Mouse (Mus musculus): ENCODE results near the gene Emc9.
A peak's percentile ranks its signal among the peaks of the same experiment; 100 is the strongest.

Gene Emc9

GRCm38 (mm10) chr14:55603271-55603632 is 18.1 kb upstream of the Emc9 start, which contains the start of gene Irf9:
Gene Irf9 (plus strand): TSS chr14:55603571.
- peaks cover 20% of the 10 kb centered on the region for H3K36me3 ChIP-seq (ENCODE audit: control insufficient read depth, insufficient read depth, low read length, poor library complexity, severe bottlenecking)
- no peaks in the 10 kb centered on the region for H3K27me3 ChIP-seq (ENCODE audit: control insufficient read depth, insufficient read depth, low read length, poor library complexity, severe bottlenecking)
- no peak for DNase-seq (ENCODE audit: low read depth, low spot score)

GRCm38 (mm10) chr14:55598521-55599390 is 13.7 kb upstream of the Emc9 start:
- Histone ChIP-seq H3K36me3 (ENCODE audit: control insufficient read depth, insufficient read depth, low read length, poor library complexity, severe bottlenecking) (peaks cover 18% of the 10 kb centered on the region), H3K27me3 (ENCODE audit: control insufficient read depth, insufficient read depth, low read length, poor library complexity, severe bottlenecking) (no peaks in the 10 kb centered on the region)
- no peak for DNase-seq (ENCODE audit: low read depth, low spot score)

- H3K36me3 ChIP-seq (ENCODE audit: control insufficient read depth, insufficient read depth, low read length, poor library complexity, severe bottlenecking), result peaks cover 12% of the 10 kb centered on the region
- H3K27me3 ChIP-seq (ENCODE audit: control insufficient read depth, insufficient read depth, low read length, poor library complexity, severe bottlenecking), result no peaks in the 10 kb centered on the region
- DNase-seq (ENCODE audit: low read depth, low spot score), result no peak
Observed at GRCm38 (mm10) chr14:55596036-55596690, 11.1 kb upstream of the Emc9 start.

GRCm38 (mm10) chr14:55592226-55592625 is 7.1 kb upstream of the Emc9 start:
- Histone ChIP-seq H3K36me3 (ENCODE audit: control insufficient read depth, insufficient read depth, low read length, poor library complexity, severe bottlenecking) (peaks cover 7% of the 10 kb centered on the region), H3K27me3 (ENCODE audit: control insufficient read depth, insufficient read depth, low read length, poor library complexity, severe bottlenecking) (no peaks in the 10 kb centered on the region)
- DNase-seq (ENCODE audit: low read depth, low spot score), result no peak

- peaks cover 5% of the 10 kb centered on the region; the same call in 1 of the 2 replicates for H3K36me3 ChIP-seq (ENCODE audit: control insufficient read depth, insufficient read depth, low read length, poor library complexity, severe bottlenecking)
- H3K27me3 ChIP-seq (ENCODE audit: control insufficient read depth, insufficient read depth, low read length, poor library complexity, severe bottlenecking), result no peaks in the 10 kb centered on the region
- DNase-seq (ENCODE audit: low read depth, low spot score), result peak; percentile 90
Observed at GRCm38 (mm10) chr14:55591331-55591891, 6.3 kb upstream of the Emc9 start, which contains the start of gene Rnf31. Gene Rnf31 (plus strand): TSS chr14:55591708.

- no peaks in the 10 kb centered on the region for H3K27me3 ChIP-seq (ENCODE audit: control insufficient read depth, insufficient read depth, low read length, poor library complexity, severe bottlenecking)
- peaks cover 3% of the 10 kb centered on the region; the same call in 1 of the 2 replicates for H3K36me3 ChIP-seq (ENCODE audit: control insufficient read depth, insufficient read depth, low read length, poor library complexity, severe bottlenecking)
- peak; percentile 92 for DNase-seq (ENCODE audit: low read depth, low spot score)
Observed at GRCm38 (mm10) chr14:55590748-55591330, 5.7 kb upstream of the Emc9 start, which contains the start of gene Psme2. Gene Psme2 (minus strand): TSS chr14:55591113.

GRCm38 (mm10) chr14:55589771-55590448 is 4.8 kb upstream of the Emc9 start:
- H3K36me3 ChIP-seq (ENCODE audit: control insufficient read depth, insufficient read depth, low read length, poor library complexity, severe bottlenecking), result peaks cover 3% of the 10 kb centered on the region; the same call in 1 of the 2 replicates
- H3K27me3 ChIP-seq (ENCODE audit: control insufficient read depth, insufficient read depth, low read length, poor library complexity, severe bottlenecking), result no peaks in the 10 kb centered on the region
- DNase-seq (ENCODE audit: low read depth, low spot score), result peak; percentile 69

GRCm38 (mm10) chr14:55589271-55589670 is 4.2 kb upstream of the Emc9 start:
- DNase-seq (ENCODE audit: low read depth, low spot score), result no peak
- Histone ChIP-seq H3K27me3 (ENCODE audit: control insufficient read depth, insufficient read depth, low read length, poor library complexity, severe bottlenecking) (no peaks in the 10 kb centered on the region), H3K36me3 (ENCODE audit: control insufficient read depth, insufficient read depth, low read length, poor library complexity, severe bottlenecking) (no peaks in the 10 kb centered on the region; the same call in 1 of the 2 replicates)

- no peaks in the 10 kb centered on the region; the same call in 1 of the 2 replicates for H3K36me3 ChIP-seq (ENCODE audit: control insufficient read depth, insufficient read depth, low read length, poor library complexity, severe bottlenecking)
- H3K27me3 ChIP-seq (ENCODE audit: control insufficient read depth, insufficient read depth, low read length, poor library complexity, severe bottlenecking), result no peaks in the 10 kb centered on the region
- no peak for DNase-seq (ENCODE audit: low read depth, low spot score)
Observed at GRCm38 (mm10) chr14:55586149-55586548, 1.0 kb upstream of the Emc9 start.

- no peaks in the 10 kb centered on the region; the same call in 1 of the 2 replicates for H3K36me3 ChIP-seq (ENCODE audit: control insufficient read depth, insufficient read depth, low read length, poor library complexity, severe bottlenecking)
- no peaks in the 10 kb centered on the region for H3K27me3 ChIP-seq (ENCODE audit: control insufficient read depth, insufficient read depth, low read length, poor library complexity, severe bottlenecking)
- DNase-seq (ENCODE audit: low read depth, low spot score), result no peak
Observed at GRCm38 (mm10) chr14:55585566-55585960, 461 bp upstream of the Emc9 start.

- no peaks in the 10 kb centered on the region for H3K27me3 ChIP-seq (ENCODE audit: control insufficient read depth, insufficient read depth, low read length, poor library complexity, severe bottlenecking)
- peaks cover 3% of the 10 kb centered on the region for H3K36me3 ChIP-seq (ENCODE audit: control insufficient read depth, insufficient read depth, low read length, poor library complexity, severe bottlenecking)
- DNase-seq (ENCODE audit: low read depth, low spot score), result no peak
Observed at GRCm38 (mm10) chr14:55584303-55584701, 800 bp downstream of the Emc9 start.

- DNase-seq (ENCODE audit: low read depth, low spot score), result peak; percentile 44
- Histone ChIP-seq H3K27me3 (ENCODE audit: control insufficient read depth, insufficient read depth, low read length, poor library complexity, severe bottlenecking) (no peaks in the 10 kb centered on the region), H3K36me3 (ENCODE audit: control insufficient read depth, insufficient read depth, low read length, poor library complexity, severe bottlenecking) (peaks cover 3% of the 10 kb centered on the region)
Observed at GRCm38 (mm10) chr14:55581981-55582681, 3.0 kb downstream of the Emc9 start.

- no peaks in the 10 kb centered on the region for H3K27me3 ChIP-seq (ENCODE audit: control insufficient read depth, insufficient read depth, low read length, poor library complexity, severe bottlenecking)
- no peak for DNase-seq (ENCODE audit: low read depth, low spot score)
- H3K36me3 ChIP-seq (ENCODE audit: control insufficient read depth, insufficient read depth, low read length, poor library complexity, severe bottlenecking), result peaks cover 3% of the 10 kb centered on the region
Observed at GRCm38 (mm10) chr14:55580731-55581130, 4.4 kb downstream of the Emc9 start.

Data from splenic B cell, adult 2 months (primary cell).